Mouse (Mus musculus): ENCODE results near the gene Tpgs1.

Gene Tpgs1

DNA sequence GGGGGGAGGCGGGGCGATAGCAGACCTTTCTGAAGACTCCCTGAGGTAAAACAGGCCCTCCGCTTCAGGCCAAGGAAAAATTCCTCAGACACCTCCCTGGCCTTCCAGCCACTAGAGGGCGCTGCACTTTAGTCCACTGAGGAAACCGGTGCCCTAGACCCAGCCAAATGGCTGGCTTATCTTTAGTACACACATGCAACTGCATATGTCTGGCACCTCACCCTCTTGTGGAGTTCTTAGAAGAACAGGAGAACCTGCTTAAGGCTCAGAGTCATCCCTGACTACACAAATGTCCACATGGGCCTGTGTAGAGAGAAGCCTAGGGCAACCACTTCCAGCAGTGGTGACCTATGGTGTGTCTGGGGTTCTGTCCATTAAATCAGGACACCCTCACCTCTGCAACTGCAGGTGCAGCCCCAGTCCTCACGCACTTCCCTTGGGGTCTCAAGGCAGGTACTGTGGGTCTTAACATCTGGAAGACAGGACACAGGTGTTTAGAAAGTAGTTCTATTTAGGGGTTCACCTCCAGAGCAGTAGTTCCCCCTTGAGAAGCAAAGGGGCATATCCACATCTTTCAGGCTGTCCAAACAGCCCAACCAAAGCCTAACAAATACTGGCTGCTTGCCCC, 43.4 kb downstream of the Tpgs1 start:
- DNase-seq (ENCODE audit: low read depth, low spot score), result peak; percentile 92

GRCm38 (mm10) chr10:79713163-79713562, 44.0 kb downstream of the Tpgs1 start:
- DNase-seq (ENCODE audit: low read depth, low spot score), result no peak

GRCm38 (mm10) chr10:79714996-79715395, 45.8 kb downstream of the Tpgs1 start:
- DNase-seq (ENCODE audit: low read depth, low spot score), result no peak

GRCm38 (mm10) chr10:79716254-79716987, 47.3 kb downstream of the Tpgs1 start, which contains the start of gene Hcn2:
Gene Hcn2 (plus strand): TSS chr10:79716634.
- DNase-seq (ENCODE audit: low read depth, low spot score), result no peak

- no peak for DNase-seq (ENCODE audit: low read depth, low spot score)
These were observed 47.8 kb downstream of the Tpgs1 start for GRCm38 (mm10) chr10:79716988-79717355.

DNA sequence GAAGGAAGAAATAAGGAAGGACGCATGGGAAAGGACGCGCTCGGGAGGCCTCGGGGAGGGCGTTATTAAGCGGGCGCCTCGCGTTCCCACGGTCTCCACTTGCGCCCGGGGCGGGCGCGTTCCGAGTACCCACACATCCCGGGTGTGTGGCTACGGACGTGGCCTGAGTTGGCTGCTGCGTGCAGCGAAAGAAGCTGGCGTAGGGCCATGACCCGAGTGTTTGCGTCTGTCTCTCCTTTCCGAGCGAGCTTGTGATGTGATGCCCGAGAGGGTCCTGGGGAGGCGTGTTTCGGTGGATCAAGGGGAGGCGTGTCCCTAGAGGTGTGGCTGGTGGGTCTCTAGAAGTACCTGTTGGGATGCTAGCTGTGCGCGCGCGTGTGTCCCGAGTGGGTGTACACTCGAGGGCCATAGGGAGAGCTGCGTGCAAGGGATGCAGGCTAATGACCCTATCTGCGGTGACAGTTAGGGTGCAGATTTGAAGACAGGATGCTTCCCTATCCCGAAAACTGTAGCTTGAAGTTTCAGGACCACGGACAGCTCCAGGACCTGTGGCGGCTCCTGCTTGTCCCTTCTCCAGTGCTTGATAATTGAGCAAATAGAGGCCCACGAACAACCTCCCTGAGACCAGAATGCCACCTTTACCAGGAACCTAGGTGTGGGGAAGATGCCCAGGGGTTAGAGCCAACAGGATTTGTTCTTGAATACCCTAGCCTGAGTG, 48.6 kb downstream of the Tpgs1 start:
- peak; percentile 85 for DNase-seq (ENCODE audit: low read depth, low spot score)

GRCm38 (mm10) chr10:79721089-79721488, 51.9 kb downstream of the Tpgs1 start:
- DNase-seq (ENCODE audit: low read depth, low spot score), result no peak

DNA sequence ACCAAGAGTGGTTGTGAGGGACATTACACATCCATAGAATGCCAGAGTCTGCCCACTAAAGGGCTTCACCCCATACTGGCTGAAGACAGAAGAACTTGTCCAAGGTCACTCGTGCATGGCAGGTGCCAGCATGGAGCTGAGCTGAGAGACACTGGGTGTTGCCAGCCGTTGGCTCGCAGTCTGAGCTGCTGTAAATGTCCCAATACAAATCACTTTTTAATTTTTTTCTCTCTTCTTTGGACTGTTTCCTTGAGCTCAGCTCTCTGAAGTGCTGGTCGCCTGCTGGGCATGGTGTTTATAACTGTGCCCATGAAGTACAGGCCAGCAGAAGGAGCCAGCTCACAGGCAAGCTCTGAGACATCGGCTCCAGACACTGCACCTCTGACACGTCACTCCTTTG, 53.9 kb downstream of the Tpgs1 start:
- no peak for DNase-seq (ENCODE audit: low read depth, low spot score)

GRCm38 (mm10) chr10:79723692-79724091, 54.5 kb downstream of the Tpgs1 start:
- DNase-seq (ENCODE audit: low read depth, low spot score), result no peak

Data from R1 (cell line).